Comparison of ENCODE assay signal across 8 mouse cellular contexts in genomic region chr12:112653157-112653824, GRCm38 (mm10). TPM values are rescaled to one million over a fixed set of nuclear protein-coding genes. Genes with fewer than 3 reads are reported as not detected.
DNase-seq lines count a peak whose midpoint lies in the region; ATAC-seq lines count a peak whose summit lies in the region.

No protein-coding gene starts in this region.

- peaks cover 100% of the 10 kb centered on the region for H3K36me3 ChIP-seq in forebrain, embryonic 10.5 days (replicated peaks)
- H3K36me3 ChIP-seq in heart, embryonic 15.5 days, result peaks cover 76% of the 10 kb centered on the region
- H3K36me3 ChIP-seq in liver, embryonic 13.5 days, result peaks cover 95% of the 10 kb centered on the region
- peaks cover 34% of the 10 kb centered on the region for H3K36me3 ChIP-seq in neural tube, embryonic 11.5 days (ENCODE audit: control insufficient read depth, insufficient read depth, low read length)
- H3K36me3 ChIP-seq in stomach, embryonic 15.5 days, result peaks cover 65% of the 10 kb centered on the region

- WGBS in forebrain, embryonic 10.5 days, result 71% methylated on average over 7 of the region's 7 CpGs
- 25% methylated on average over 7 of the region's 7 CpGs for WGBS in heart, embryonic 15.5 days
- 51% methylated on average over 7 of the region's 7 CpGs for WGBS in liver, embryonic 13.5 days (ENCODE audit: insufficient replicate concordance)
- WGBS in neural tube, embryonic 11.5 days, result 58% methylated on average over 7 of the region's 7 CpGs
- 36% methylated on average over 7 of the region's 7 CpGs for WGBS in stomach, embryonic 15.5 days

- ATAC-seq in heart, embryonic 15.5 days (replicated peaks; ENCODE audit: insufficient number of reproducible peaks, insufficient read depth, low FRiP score, low read depth), result peak; percentile 58
- peak; percentile 49 for ATAC-seq in liver, embryonic 13.5 days (ENCODE audit: low read depth)
- ATAC-seq in neural tube, embryonic 11.5 days (ENCODE audit: insufficient read depth, low FRiP score, low TSS enrichment), result peak; percentile 48; the same call in 1 of the 2 replicates
- ATAC-seq in stomach, embryonic 15.5 days (ENCODE audit: insufficient read depth, low FRiP score, low read depth), result peak; percentile 32; the same call in 1 of the 2 replicates

- peak; percentile 85 for DNase-seq in B cell, adult 2 months
- peak; percentile 95 for DNase-seq in brain, adult 2 months (ENCODE audit: low read depth, low spot score)
- peak; percentile 76 for DNase-seq in forebrain, embryonic 10.5 days (ENCODE audit: extremely low spot score, low spot score)
- peak; percentile 94 for DNase-seq in kidney, postnatal 10 days
- DNase-seq in liver, embryonic 13.5 days, result peak; percentile 58
- peak; percentile 86 for DNase-seq in neural tube, embryonic 11.5 days (ENCODE audit: low spot score)

- no peak overlapping the region for H3K4me2 ChIP-seq in heart, embryonic 15.5 days
- H3K4me2 ChIP-seq in liver, embryonic 13.5 days, result no peak overlapping the region
- H3K4me2 ChIP-seq in neural tube, embryonic 11.5 days (ENCODE audit: low read depth), result no peak overlapping the region
- H3K4me2 ChIP-seq in stomach, embryonic 15.5 days, result no peak overlapping the region

- no peak overlapping the region for H3K9ac ChIP-seq in heart, embryonic 15.5 days
- no peak overlapping the region for H3K9ac ChIP-seq in liver, embryonic 13.5 days
- H3K9ac ChIP-seq in neural tube, embryonic 11.5 days (ENCODE audit: low read length), result no peak overlapping the region
- no peak overlapping the region for H3K9ac ChIP-seq in stomach, embryonic 15.5 days

- H3K9me3 ChIP-seq in forebrain, embryonic 10.5 days, result no peaks in the 10 kb centered on the region
- no peaks in the 10 kb centered on the region for H3K9me3 ChIP-seq in heart, embryonic 15.5 days (replicated peaks)
- H3K9me3 ChIP-seq in liver, embryonic 13.5 days (replicated peaks), result no peaks in the 10 kb centered on the region
- H3K9me3 ChIP-seq in neural tube, embryonic 11.5 days (ENCODE audit: control insufficient read depth, low read length), result no peaks in the 10 kb centered on the region
- H3K9me3 ChIP-seq in stomach, embryonic 15.5 days, result no peaks in the 10 kb centered on the region

- H3K4me3 ChIP-seq in forebrain, embryonic 10.5 days, result no peak overlapping the region
- no peak overlapping the region for H3K4me3 ChIP-seq in heart, embryonic 15.5 days
- no peak overlapping the region for H3K4me3 ChIP-seq in liver, embryonic 13.5 days (replicated peaks)
- no peak overlapping the region for H3K4me3 ChIP-seq in neural tube, embryonic 11.5 days (ENCODE audit: low read depth, low read length)
- no peak overlapping the region for H3K4me3 ChIP-seq in stomach, embryonic 15.5 days (replicated peaks)

- H3K27me3 ChIP-seq in forebrain, embryonic 10.5 days (ENCODE audit: poor library complexity, severe bottlenecking), result no peaks in the 10 kb centered on the region
- H3K27me3 ChIP-seq in heart, embryonic 15.5 days, result no peaks in the 10 kb centered on the region
- H3K27me3 ChIP-seq in liver, embryonic 13.5 days, result no peaks in the 10 kb centered on the region
- H3K27me3 ChIP-seq in neural tube, embryonic 11.5 days (ENCODE audit: control insufficient read depth, insufficient read depth, low read length), result no peaks in the 10 kb centered on the region
- H3K27me3 ChIP-seq in stomach, embryonic 15.5 days (replicated peaks), result no peaks in the 10 kb centered on the region

- peaks cover 9% of the 10 kb centered on the region; the same call in 1 of the 2 replicates for H3K4me1 ChIP-seq in forebrain, embryonic 10.5 days
- peaks cover 28% of the 10 kb centered on the region for H3K4me1 ChIP-seq in heart, embryonic 15.5 days (replicated peaks)
- peaks cover 12% of the 10 kb centered on the region for H3K4me1 ChIP-seq in liver, embryonic 13.5 days (replicated peaks)
- peaks cover 6% of the 10 kb centered on the region; the same call in 1 of the 2 replicates for H3K4me1 ChIP-seq in neural tube, embryonic 11.5 days (ENCODE audit: control insufficient read depth, insufficient read depth, low read length)
- peaks cover 10% of the 10 kb centered on the region; the same call in 1 of the 2 replicates for H3K4me1 ChIP-seq in stomach, embryonic 15.5 days

- no peak overlapping the region for H3K27ac ChIP-seq in forebrain, embryonic 10.5 days
- H3K27ac ChIP-seq in heart, embryonic 15.5 days, result peak overlapping the region; percentile 82
- no peak overlapping the region for H3K27ac ChIP-seq in liver, embryonic 13.5 days
- H3K27ac ChIP-seq in neural tube, embryonic 11.5 days (ENCODE audit: low read depth, low read length), result peak overlapping the region; percentile 27; the same call in 1 of the 2 replicates
- H3K27ac ChIP-seq in stomach, embryonic 15.5 days, result no peak overlapping the region

RNA-seq across cellular contexts. Expression of gene Siva1, which starts 8.8 kb away (rescaled TPM):
- polyA plus RNA-seq in forebrain, embryonic 10.5 days (2016; fragmentation: Nextera tagmentation; extraction: Ambion mirVana), result 361 and 369 TPM in 2 replicates
- polyA plus RNA-seq in heart, embryonic 15.5 days (2015; fragmentation: Nextera tagmentation; extraction: Ambion mirVana), result 95.4 and 142 TPM in 2 replicates
- polyA plus RNA-seq in liver, embryonic 13.5 days (2015; fragmentation: Nextera tagmentation; extraction: Ambion mirVana), result 120 and 148 TPM in 2 replicates
- 217 and 219 TPM in 2 replicates for polyA plus RNA-seq in neural tube, embryonic 11.5 days (2014; fragmentation: Nextera tagmentation; extraction: Ambion mirVana)
- polyA plus RNA-seq in stomach, embryonic 15.5 days (2015; fragmentation: Nextera tagmentation; extraction: Ambion mirVana), result 198 and 214 TPM in 2 replicates

RNA-seq across cellular contexts. Expression of gene Akt1, which starts 21.4 kb away (rescaled TPM):
- 39.2 and 41.9 TPM in 2 replicates for polyA plus RNA-seq in forebrain, embryonic 10.5 days (2016; fragmentation: Nextera tagmentation; extraction: Ambion mirVana)
- polyA plus RNA-seq in heart, embryonic 15.5 days (2015; fragmentation: Nextera tagmentation; extraction: Ambion mirVana), result 139 and 169 TPM in 2 replicates
- 13.8 and 17.9 TPM in 2 replicates for polyA plus RNA-seq in liver, embryonic 13.5 days (2015; fragmentation: Nextera tagmentation; extraction: Ambion mirVana)
- 124 and 126 TPM in 2 replicates for polyA plus RNA-seq in neural tube, embryonic 11.5 days (2014; fragmentation: Nextera tagmentation; extraction: Ambion mirVana)
- polyA plus RNA-seq in stomach, embryonic 15.5 days (2015; fragmentation: Nextera tagmentation; extraction: Ambion mirVana), result 161 and 170 TPM in 2 replicates

RNA-seq across cellular contexts. Expression of gene Zbtb42, which starts 25.3 kb away (rescaled TPM):
- polyA plus RNA-seq in forebrain, embryonic 10.5 days (2016; fragmentation: Nextera tagmentation; extraction: Ambion mirVana), result 4.1 and 4.3 TPM in 2 replicates
- 4.8 and 7.6 TPM in 2 replicates for polyA plus RNA-seq in heart, embryonic 15.5 days (2015; fragmentation: Nextera tagmentation; extraction: Ambion mirVana)
- 0.40 and 0.71 TPM in 2 replicates for polyA plus RNA-seq in liver, embryonic 13.5 days (2015; fragmentation: Nextera tagmentation; extraction: Ambion mirVana)
- polyA plus RNA-seq in neural tube, embryonic 11.5 days (2014; fragmentation: Nextera tagmentation; extraction: Ambion mirVana), result 4.4 and 6.7 TPM in 2 replicates
- 9.3 and 10.8 TPM in 2 replicates for polyA plus RNA-seq in stomach, embryonic 15.5 days (2015; fragmentation: Nextera tagmentation; extraction: Ambion mirVana)

RNA-seq across cellular contexts. Expression of gene Adssl1, which starts 33.4 kb away (rescaled TPM):
- polyA plus RNA-seq in forebrain, embryonic 10.5 days (2016; fragmentation: Nextera tagmentation; extraction: Ambion mirVana), result 4.9 and 6.6 TPM in 2 replicates
- polyA plus RNA-seq in heart, embryonic 15.5 days (2015; fragmentation: Nextera tagmentation; extraction: Ambion mirVana), result 85.8 and 93.7 TPM in 2 replicates
- polyA plus RNA-seq in liver, embryonic 13.5 days (2015; fragmentation: Nextera tagmentation; extraction: Ambion mirVana), result 6.7 and 7.5 TPM in 2 replicates
- 4.6 and 4.7 TPM in 2 replicates for polyA plus RNA-seq in neural tube, embryonic 11.5 days (2014; fragmentation: Nextera tagmentation; extraction: Ambion mirVana)
- polyA plus RNA-seq in stomach, embryonic 15.5 days (2015; fragmentation: Nextera tagmentation; extraction: Ambion mirVana), result 4.3 and 4.4 TPM in 2 replicates

Comparison
In these comparisons a context has a peak if more than half of its experiments do, and no peak if none do; other contexts are left out.
1. H3K27ac ChIP-seq: peak in heart, embryonic 15.5 days (single experiment) and neural tube, embryonic 11.5 days (single experiment); none in forebrain, embryonic 10.5 days (single experiment), liver, embryonic 13.5 days (single experiment) and stomach, embryonic 15.5 days (single experiment).
2. Peak in every context shown above with its lines, with median percentiles within 50 percentile points of each other: DNase-seq and ATAC-seq.